Mouse (Mus musculus): ENCODE results near the gene Unc13a. TPM values are rescaled to one million over a fixed set of nuclear protein-coding genes. Genes with fewer than 3 reads are reported as not detected.

Unc13a gene
- polyA plus RNA-seq, 1 experiment from 2014 or later: 0.47 TPM

DNA sequence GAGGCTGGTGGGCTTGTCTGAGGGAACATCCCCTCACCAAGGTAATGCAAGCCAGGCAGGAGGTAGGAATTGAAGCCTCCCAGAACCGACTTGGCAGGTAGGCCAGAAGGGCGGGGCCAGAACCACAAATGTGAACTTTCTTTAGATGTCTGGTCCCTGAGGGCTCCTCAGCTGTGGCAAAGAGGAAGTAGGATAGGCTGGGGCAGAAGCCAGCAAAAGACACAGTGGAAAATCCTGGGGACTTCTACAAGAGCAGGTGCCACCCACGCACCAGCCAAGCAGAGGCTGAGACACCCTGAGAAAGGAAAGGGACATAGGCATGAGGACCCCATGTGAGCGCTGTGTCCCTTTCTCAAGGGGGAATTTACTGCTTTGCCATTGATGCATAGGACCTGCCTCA is 74.8 kb downstream of the Unc13a start:
- no peak overlapping the region for H3K4me3 ChIP-seq
- H3K9me3 ChIP-seq (replicated peaks): no peaks in the 10 kb centered on the region
- H3K9ac ChIP-seq: no peak overlapping the region
- H3K27ac ChIP-seq (ENCODE audit: poor library complexity, severe bottlenecking): no peak overlapping the region
- H3K27me3 ChIP-seq (replicated peaks): peaks cover 32% of the 10 kb centered on the region
- no peak for ATAC-seq (ENCODE audit: insufficient number of reproducible peaks, low FRiP score)
- H3K4me1 ChIP-seq (replicated peaks): peaks cover 24% of the 10 kb centered on the region
- peaks cover 4% of the 10 kb centered on the region for H3K36me3 ChIP-seq
- H3K4me2 ChIP-seq: no peak overlapping the region
- 81% methylated on average over 4 of the region's 4 CpGs for WGBS

DNA sequence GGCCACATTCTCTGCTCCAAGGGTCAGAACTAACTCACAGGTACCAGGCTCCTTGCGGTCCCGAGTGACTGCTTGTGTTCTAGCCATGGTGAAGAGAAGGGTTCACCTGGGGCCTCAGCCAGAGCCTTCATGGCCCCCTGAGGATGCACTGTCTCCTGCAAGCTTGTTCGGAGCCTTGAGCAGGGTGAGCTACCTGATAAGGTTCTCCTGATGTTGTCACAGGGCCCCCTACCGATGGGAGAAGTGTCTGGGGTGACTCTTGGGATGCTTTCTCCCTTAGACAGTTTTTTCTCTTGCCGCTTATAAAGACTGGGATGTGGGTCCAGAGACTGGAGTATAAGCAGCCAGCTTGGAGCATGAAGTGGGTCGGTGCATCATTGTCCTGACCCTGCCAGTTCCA is 75.2 kb downstream of the Unc13a start:
- no peak overlapping the region for H3K4me3 ChIP-seq
- no peak for ATAC-seq (ENCODE audit: insufficient number of reproducible peaks, low FRiP score)
- peak overlapping the region; percentile 11; the same call in 1 of the 2 replicates for H3K4me2 ChIP-seq
- H3K36me3 ChIP-seq: peaks cover 4% of the 10 kb centered on the region
- no peak overlapping the region for H3K27ac ChIP-seq (ENCODE audit: poor library complexity, severe bottlenecking)
- H3K27me3 ChIP-seq (replicated peaks): peaks cover 28% of the 10 kb centered on the region
- H3K4me1 ChIP-seq (replicated peaks): peaks cover 24% of the 10 kb centered on the region
- no peak overlapping the region for H3K9ac ChIP-seq
- no peaks in the 10 kb centered on the region for H3K9me3 ChIP-seq (replicated peaks)
- 50% methylated on average over 6 of the region's 6 CpGs for WGBS

DNA sequence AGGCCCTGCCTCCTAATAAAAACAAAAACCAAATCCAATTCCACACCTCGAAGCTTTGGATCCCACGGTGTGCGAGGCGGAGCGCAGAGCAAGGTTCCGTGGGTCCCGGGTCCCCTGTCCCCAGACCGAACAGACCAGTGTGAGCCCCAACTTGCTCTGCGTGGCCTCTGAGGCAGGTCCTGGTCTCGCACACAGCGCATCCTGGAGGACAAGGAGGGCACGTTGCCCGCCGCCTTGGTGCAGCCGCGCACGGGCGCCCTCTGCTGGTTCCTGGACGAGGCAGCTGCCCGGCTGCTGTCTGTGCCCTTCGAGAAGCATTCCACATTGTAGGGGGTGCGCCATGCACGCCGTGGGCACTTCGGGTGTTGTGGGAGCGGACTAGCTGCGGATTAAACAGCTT is 75.7 kb downstream of the Unc13a start:
- 10% methylated on average over 27 of the region's 27 CpGs for WGBS
- no peak overlapping the region for H3K9ac ChIP-seq
- ATAC-seq (ENCODE audit: insufficient number of reproducible peaks, low FRiP score): peak; percentile 30; the same call in 1 of the 2 replicates

GRCm38 (mm10) chr8:71594324-71594722 is 77.2 kb downstream of the Unc13a start:
- WGBS: 94% methylated on average over 4 of the region's 4 CpGs
- Histone ChIP-seq H3K27me3 (replicated peaks) (peaks cover 9% of the 10 kb centered on the region), H3K4me1 (replicated peaks) (peaks cover 32% of the 10 kb centered on the region), H3K36me3 (peaks cover 4% of the 10 kb centered on the region), H3K4me2 (no peak overlapping the region), H3K9me3 (replicated peaks) (no peaks in the 10 kb centered on the region), H3K27ac (ENCODE audit: poor library complexity, severe bottlenecking) (no peak overlapping the region), H3K4me3 (no peak overlapping the region), H3K9ac (0 out of 2 replicates have a peak overlapping the region, but pooled peaks have one; percentile 7)
- no peak for ATAC-seq (ENCODE audit: insufficient number of reproducible peaks, low FRiP score)

More for the DNA sequence above, 75.7 kb downstream of the Unc13a start:
- H3K4me1 ChIP-seq (replicated peaks): peaks cover 28% of the 10 kb centered on the region
- peak overlapping the region; percentile 11; the same call in 1 of the 2 replicates for H3K4me2 ChIP-seq
- H3K27ac ChIP-seq (ENCODE audit: poor library complexity, severe bottlenecking): no peak overlapping the region
- H3K9me3 ChIP-seq (replicated peaks): no peaks in the 10 kb centered on the region
- peaks cover 25% of the 10 kb centered on the region for H3K27me3 ChIP-seq (replicated peaks)
- no peak overlapping the region for H3K4me3 ChIP-seq
- peaks cover 4% of the 10 kb centered on the region for H3K36me3 ChIP-seq

- no peak for ATAC-seq (ENCODE audit: insufficient number of reproducible peaks, low FRiP score)
- WGBS: 90% methylated on average over 8 of the region's 8 CpGs
- Histone ChIP-seq H3K4me2 (peak overlapping the region; percentile 89; the same call in 1 of the 2 replicates), H3K27me3 (replicated peaks) (peaks cover 4% of the 10 kb centered on the region; the same call in 1 of the 2 replicates), H3K9me3 (replicated peaks) (no peaks in the 10 kb centered on the region), H3K27ac (ENCODE audit: poor library complexity, severe bottlenecking) (no peak overlapping the region), H3K4me3 (no peak overlapping the region), H3K4me1 (replicated peaks) (peaks cover 32% of the 10 kb centered on the region), H3K9ac (0 out of 2 replicates have a peak overlapping the region, but pooled peaks have one; percentile 7), H3K36me3 (no peaks in the 10 kb centered on the region; the same call in 1 of the 2 replicates)
These were observed 77.8 kb downstream of the Unc13a start for GRCm38 (mm10) chr8:71593556-71594323.

- peak overlapping the region; percentile 97 for H3K27ac ChIP-seq (ENCODE audit: poor library complexity, severe bottlenecking)
- no peaks in the 10 kb centered on the region; the same call in 1 of the 2 replicates for H3K36me3 ChIP-seq
- 5% methylated on average over 56 of the region's 60 CpGs for WGBS
- peak overlapping the region; percentile 66 for H3K4me3 ChIP-seq
- peak; percentile 75 for ATAC-seq (ENCODE audit: insufficient number of reproducible peaks, low FRiP score)
- peaks cover 32% of the 10 kb centered on the region for H3K4me1 ChIP-seq (replicated peaks)
- H3K9ac ChIP-seq: peak overlapping the region; percentile 84
- peak overlapping the region; percentile 89 for H3K4me2 ChIP-seq
- H3K27me3 ChIP-seq (replicated peaks): no peaks in the 10 kb centered on the region; the same call in 1 of the 2 replicates
- no peaks in the 10 kb centered on the region for H3K9me3 ChIP-seq (replicated peaks)
These were observed 79.0 kb downstream of the Unc13a start for GRCm38 (mm10) chr8:71592374-71593170.

GRCm38 (mm10) chr8:71591471-71592373 is 79.8 kb downstream of the Unc13a start, which contains the start of gene Pgls:
Gene Pgls (plus strand): TSS chr8:71592176.
- Histone ChIP-seq H3K9me3 (replicated peaks) (no peaks in the 10 kb centered on the region), H3K4me2 (peak within 1 kb of the TSS; percentile 89), H3K27me3 (replicated peaks) (no peaks in the 10 kb centered on the region), H3K9ac (peak within 1 kb of the TSS; percentile 84), H3K4me1 (replicated peaks) (peaks cover 32% of the 10 kb centered on the region), H3K36me3 (peaks cover 1% of the 10 kb centered on the region; the same call in 1 of the 2 replicates), H3K4me3 (peak within 1 kb of the TSS; percentile 66), H3K27ac (ENCODE audit: poor library complexity, severe bottlenecking) (peak within 1 kb of the TSS; percentile 97)
- under 1% methylated on average over 67 of the region's 71 CpGs for WGBS
- ATAC-seq (ENCODE audit: insufficient number of reproducible peaks, low FRiP score): peak; percentile 87

- Histone ChIP-seq H3K4me2 (peak overlapping the region; percentile 89), H3K4me3 (peak overlapping the region; percentile 66), H3K9ac (peak overlapping the region; percentile 84), H3K27ac (ENCODE audit: poor library complexity, severe bottlenecking) (no peak overlapping the region; the same call in 1 of the 2 replicates), H3K27me3 (replicated peaks) (no peaks in the 10 kb centered on the region), H3K4me1 (replicated peaks) (peaks cover 28% of the 10 kb centered on the region), H3K36me3 (peaks cover 6% of the 10 kb centered on the region), H3K9me3 (replicated peaks) (no peaks in the 10 kb centered on the region)
- WGBS: 27% methylated on average over 5 of the region's 5 CpGs
- no peak for ATAC-seq (ENCODE audit: insufficient number of reproducible peaks, low FRiP score)
These were observed 80.5 kb downstream of the Unc13a start for GRCm38 (mm10) chr8:71591017-71591416.

DNA sequence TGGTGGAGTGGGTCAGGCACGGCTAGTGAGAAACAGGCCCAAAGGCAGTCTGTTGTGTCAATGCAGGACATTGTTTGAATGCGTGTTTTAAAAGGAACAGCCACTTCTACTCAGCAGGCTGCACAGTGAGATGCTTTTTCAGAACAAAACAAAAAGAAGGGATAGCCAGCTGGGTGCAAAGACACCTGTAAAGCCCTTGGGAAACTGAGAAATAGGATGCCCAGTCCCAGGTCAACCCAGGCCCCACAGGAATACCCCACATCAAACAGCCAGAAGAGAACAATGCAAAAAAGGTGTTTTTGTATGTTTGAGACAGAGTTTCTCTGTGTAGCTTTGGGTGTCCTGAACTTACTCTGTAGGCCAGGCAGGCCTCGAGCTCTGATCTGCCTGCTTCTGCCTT is 82.8 kb downstream of the Unc13a start:
- ATAC-seq (ENCODE audit: insufficient number of reproducible peaks, low FRiP score): no peak
- WGBS: 69% methylated on average over 3 of the region's 3 CpGs

GRCm38 (mm10) chr8:71586891-71587290 is 84.7 kb downstream of the Unc13a start:
- H3K4me2 ChIP-seq: no peak overlapping the region
- WGBS: 59% methylated on average over 2 of the region's 2 CpGs
- H3K4me1 ChIP-seq (replicated peaks): peaks cover 8% of the 10 kb centered on the region
- H3K36me3 ChIP-seq: peaks cover 28% of the 10 kb centered on the region
- no peaks in the 10 kb centered on the region for H3K9me3 ChIP-seq (replicated peaks)
- no peak overlapping the region for H3K9ac ChIP-seq
- ATAC-seq (ENCODE audit: insufficient number of reproducible peaks, low FRiP score): no peak
- no peak overlapping the region for H3K27ac ChIP-seq (ENCODE audit: poor library complexity, severe bottlenecking)
- peaks cover 11% of the 10 kb centered on the region; the same call in 1 of the 2 replicates for H3K27me3 ChIP-seq (replicated peaks)
- no peak overlapping the region for H3K4me3 ChIP-seq

More for the DNA sequence above, 82.8 kb downstream of the Unc13a start:
- Histone ChIP-seq H3K9me3 (replicated peaks) (no peaks in the 10 kb centered on the region), H3K4me1 (replicated peaks) (peaks cover 20% of the 10 kb centered on the region), H3K4me3 (no peak overlapping the region), H3K4me2 (no peak overlapping the region), H3K27me3 (replicated peaks) (peaks cover 11% of the 10 kb centered on the region; the same call in 1 of the 2 replicates), H3K27ac (ENCODE audit: poor library complexity, severe bottlenecking) (no peak overlapping the region), H3K36me3 (peaks cover 28% of the 10 kb centered on the region), H3K9ac (no peak overlapping the region)
